Mouse (Mus musculus) lung, postnatal 14 days (tissue): ENCODE results near the gene Myo16.
A peak's percentile ranks its signal among the peaks of the same experiment; 100 is the strongest.

ENCODE experiments used
- DNase-seq: peaks from one replicate; pipeline ENCODE4 v3.0.0; 2021

Gene Myo16

DNA sequence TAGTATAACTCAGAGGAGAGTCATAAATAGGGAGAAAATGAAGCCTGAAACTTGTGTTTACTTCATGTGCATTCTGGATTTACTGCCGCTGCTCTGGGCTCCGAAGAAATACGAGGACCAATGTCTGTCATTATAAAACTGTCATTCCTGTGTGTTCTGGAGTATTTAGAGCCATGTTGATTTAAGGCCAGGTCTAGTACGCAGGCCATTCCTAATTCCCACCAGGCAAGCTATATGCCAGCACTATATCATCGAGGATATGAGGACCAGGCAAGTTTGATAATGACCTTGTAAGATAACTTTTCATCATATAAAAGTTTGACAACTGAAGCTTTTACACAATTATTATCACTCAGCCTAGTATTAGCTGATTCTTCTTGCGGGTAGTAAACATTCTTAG is 153.6 kb downstream of the Myo16 start:
- no peak for DNase-seq

GRCm38 (mm10) chr8:10307770-10308476 is 154.2 kb downstream of the Myo16 start:
- no peak for DNase-seq

GRCm38 (mm10) chr8:10310470-10310869 is 156.8 kb downstream of the Myo16 start:
- no peak for DNase-seq

DNA sequence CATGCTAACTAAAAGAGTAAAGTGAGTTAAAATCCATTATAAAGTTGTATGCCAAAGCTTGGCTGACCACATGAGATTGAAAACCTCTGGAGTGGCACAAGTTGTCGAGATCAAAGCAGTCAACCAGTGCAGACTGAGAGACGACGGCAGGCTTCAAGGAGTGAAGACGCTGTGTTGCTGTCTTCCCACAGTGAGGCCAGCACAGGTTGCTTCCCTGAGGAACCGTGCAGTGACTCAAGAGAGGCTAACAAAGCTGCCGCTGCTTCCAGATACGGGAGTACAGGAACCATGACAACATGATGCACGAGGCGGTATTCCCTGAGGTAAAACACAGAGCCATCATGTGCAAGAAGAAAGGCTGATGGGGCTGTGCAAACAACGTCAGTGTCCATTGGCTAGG is 158.6 kb downstream of the Myo16 start:
- no peak for DNase-seq

- no peak for DNase-seq
These were observed 162.5 kb downstream of the Myo16 start for GRCm38 (mm10) chr8:10316201-10316600.

GRCm38 (mm10) chr8:10318103-10318502 is 164.4 kb downstream of the Myo16 start:
- DNase-seq = no peak

GRCm38 (mm10) chr8:10350451-10350850 is 196.7 kb downstream of the Myo16 start:
- no peak for DNase-seq

- no peak for DNase-seq
These were observed 205.0 kb downstream of the Myo16 start for GRCm38 (mm10) chr8:10358711-10359110.

- DNase-seq = no peak
These were observed 209.2 kb downstream of the Myo16 start for GRCm38 (mm10) chr8:10362949-10363348.

DNA sequence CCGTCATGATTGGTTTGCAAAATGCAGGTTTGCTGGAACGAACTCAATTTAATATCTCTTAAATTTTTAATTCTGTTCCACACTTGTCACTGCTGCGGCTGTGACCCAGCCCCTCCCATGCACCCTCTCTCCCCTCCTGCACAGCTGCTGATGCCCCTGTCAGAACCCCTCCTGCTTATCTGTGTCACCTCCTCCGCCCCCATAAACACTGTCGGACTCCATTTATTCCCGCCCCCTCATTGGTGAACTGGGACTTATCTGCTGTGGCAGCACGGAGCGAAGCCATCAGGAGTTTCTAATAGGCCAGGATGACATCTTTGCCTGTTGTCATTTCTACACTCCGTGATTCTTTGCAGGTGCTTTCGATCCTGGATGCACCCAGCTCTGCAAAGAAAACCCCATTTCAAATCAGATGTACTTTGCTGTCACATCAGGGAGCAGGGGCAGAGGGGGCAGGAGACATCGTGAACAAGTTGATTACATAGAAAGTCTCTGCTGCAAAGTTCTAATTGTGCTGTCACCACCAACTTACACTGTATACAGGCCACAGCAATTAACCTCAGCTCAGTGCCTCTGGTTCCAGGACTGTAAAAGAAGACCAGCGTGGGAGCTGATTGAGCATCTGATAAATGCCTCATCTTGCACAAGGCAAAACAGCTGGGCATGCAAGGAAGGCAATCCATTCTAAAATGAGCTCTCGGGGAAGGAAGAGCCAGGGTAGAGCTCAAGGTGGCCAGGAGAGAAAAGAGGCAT is 210.1 kb downstream of the Myo16 start:
- no peak for DNase-seq

DNA sequence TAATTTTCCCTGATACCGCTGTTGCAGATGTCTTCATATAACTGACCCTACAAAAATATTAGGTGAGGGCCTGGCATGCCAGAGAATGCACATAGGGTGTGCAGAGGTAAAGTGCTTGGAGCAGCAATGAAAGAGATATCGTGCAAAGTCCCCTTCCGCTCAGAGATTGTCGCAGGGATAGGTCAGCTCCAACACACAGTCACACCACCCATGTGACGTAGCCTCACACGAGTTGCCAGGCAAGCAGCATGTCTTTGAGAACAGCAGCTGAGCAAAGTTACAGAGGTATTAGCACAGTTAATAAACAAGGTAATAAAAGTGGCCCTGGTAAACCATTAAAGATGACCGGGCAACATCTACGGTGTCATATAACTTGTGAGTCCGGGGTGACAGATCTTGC is 212.4 kb downstream of the Myo16 start:
- DNase-seq = no peak

DNA sequence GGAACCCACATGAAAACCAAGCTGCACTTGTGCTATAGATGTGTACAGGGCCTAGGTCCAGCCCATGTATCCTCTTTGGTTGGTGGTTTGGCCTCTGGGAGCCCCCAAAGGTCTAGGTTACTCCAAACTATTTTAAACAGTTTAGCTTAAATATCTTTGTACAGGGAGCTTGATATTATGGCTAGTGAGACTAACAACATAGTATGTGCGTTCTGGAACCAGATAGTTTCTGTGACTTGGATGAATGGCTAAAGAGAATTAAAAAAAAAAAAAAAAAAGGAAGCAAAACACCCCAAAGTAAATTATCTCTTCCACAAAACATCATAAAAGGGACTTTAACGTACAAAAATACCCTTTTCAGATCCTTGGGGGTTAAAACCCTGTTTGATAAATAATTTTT is 218.9 kb downstream of the Myo16 start:
- DNase-seq = no peak

DNA sequence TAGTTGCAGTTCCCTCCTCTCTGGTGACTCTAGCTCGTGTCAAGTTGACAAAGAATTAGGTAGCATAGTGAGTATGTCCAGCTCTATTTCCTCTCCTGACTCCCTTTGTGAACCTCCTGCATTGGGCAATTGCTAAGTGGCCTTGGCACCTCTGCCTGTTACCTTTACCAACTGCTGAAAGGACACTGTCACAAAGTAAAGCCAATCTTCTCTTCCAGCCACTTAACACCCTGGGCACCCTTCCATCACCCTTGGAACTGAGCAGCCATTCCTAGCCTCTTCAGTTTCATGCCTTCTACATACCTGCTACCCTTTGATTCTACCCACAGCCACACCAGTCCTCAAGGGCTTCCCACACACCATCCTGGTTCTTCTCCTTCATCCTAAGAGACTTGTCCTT is 233.4 kb downstream of the Myo16 start:
- no peak for DNase-seq

DNA sequence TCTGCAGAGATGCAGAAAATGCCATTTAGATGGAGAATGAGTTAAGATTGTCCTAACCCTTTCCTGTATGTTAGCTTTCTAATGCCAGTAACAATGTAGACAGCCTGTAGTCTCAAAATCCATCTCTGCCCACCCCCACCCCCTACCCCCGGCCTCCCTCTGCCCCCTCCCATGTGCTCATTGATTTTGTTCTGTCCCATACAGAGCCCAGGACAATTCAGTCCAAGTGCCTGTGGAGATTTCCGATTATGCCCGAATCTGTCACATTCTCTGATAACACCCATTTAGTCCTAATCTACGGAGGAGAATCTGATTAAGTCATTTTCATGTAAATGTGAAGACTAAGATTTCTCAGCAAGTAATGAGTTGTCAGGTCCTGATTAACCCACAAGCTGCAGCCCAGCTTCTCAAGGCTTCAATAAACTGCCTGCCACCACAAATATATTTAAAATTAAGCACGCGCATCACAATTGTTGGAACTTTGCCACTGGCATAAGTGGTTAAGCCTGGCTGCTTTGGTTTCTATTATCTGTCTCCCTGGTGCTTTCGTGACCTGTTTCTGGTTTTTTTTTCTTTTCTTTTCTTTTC is 237.5 kb downstream of the Myo16 start:
- no peak for DNase-seq

- no peak for DNase-seq
These were observed 238.2 kb downstream of the Myo16 start for GRCm38 (mm10) chr8:10391913-10392312.

DNA sequence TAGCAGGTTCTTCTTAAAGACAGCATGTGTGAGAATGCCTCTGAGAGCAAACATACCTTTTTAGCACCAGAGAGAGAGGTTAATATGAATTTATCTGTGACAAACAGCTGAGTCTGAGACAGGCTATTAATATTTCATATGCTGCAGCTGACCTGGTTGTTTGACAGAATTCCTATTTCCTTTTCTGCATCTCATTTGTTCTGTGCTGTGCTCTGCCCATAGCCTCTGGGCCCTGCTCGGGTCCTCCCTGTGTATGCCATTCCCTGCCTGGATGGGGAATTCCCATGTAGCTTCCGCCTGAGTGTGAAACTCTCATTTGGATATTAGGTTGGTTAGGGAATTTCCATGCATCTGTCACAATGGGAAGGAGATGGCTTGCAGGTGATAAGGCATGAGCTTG is 240.8 kb downstream of the Myo16 start:
- no peak for DNase-seq

GRCm38 (mm10) chr8:10395146-10395545 is 241.4 kb downstream of the Myo16 start:
- DNase-seq = no peak

- peak; percentile 65 for DNase-seq
These were observed 248.9 kb downstream of the Myo16 start for GRCm38 (mm10) chr8:10402606-10403005.

- DNase-seq = peak; percentile 61
These were observed 251.8 kb downstream of the Myo16 start for GRCm38 (mm10) chr8:10405469-10405868.

DNA sequence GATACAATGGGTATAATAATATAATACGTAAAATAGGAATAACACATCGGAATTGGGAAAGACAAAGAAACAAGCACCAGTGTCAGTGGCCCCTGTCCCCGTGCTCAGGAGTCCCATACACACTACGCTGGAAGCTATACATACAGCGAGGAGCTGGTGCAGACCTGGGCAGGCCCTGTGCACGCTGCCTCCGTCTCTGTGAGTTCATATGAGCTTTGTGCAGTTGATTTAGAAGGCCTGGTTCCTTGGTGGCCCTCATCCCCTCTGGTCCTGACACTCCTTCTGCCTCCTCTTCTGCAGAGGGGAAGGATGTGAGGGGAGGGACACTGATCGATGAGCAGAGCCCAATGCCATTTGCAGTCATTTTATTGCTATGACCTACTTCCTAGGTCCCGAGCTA is 255.3 kb downstream of the Myo16 start:
- no peak for DNase-seq

DNA sequence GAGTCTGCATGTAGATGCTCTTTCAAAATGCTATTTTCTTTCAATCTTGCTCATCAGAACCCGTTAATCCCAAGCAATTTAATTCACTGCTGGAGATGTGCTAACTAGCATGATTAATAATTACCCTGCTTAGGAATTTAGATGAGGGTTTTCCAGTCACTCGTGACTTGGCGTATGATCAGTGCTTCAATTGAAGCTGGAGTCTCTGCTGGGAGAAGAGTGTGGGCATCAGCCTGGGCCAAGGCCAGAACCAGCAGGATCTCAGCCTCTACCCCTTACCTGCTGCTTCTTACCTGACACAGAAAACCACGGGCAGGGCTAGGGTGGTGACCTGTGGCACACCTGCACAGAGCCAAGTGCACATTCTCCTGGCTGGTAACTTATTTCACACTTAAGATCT is 257.8 kb downstream of the Myo16 start:
- DNase-seq = no peak

DNA sequence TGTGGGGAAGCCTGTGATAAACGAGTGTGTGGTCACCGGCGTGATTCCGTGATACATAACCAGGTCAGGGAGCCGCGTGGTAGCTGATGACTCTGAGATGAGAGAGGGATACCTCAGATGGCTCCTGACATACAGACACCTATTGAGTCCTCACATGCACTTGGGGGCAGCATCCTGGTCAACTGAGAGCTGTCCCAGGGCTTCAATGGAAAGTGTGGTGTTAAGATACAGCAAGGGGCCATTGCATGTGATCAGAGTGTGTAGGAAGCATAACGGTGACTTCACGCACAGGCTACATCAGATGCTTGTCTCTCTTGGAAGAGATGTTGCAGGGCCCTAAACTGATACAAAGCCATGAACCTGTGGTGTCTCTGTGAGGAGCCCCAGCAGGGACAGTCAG is 260.2 kb downstream of the Myo16 start:
- no peak for DNase-seq

- DNase-seq = peak; percentile 79
These were observed 261.0 kb downstream of the Myo16 start for GRCm38 (mm10) chr8:10414684-10415212.

- no peak for DNase-seq
These were observed 261.6 kb downstream of the Myo16 start for GRCm38 (mm10) chr8:10415288-10415687.
